ENCODE assay signal across 15 mouse cellular contexts in the genomic region with DNA sequence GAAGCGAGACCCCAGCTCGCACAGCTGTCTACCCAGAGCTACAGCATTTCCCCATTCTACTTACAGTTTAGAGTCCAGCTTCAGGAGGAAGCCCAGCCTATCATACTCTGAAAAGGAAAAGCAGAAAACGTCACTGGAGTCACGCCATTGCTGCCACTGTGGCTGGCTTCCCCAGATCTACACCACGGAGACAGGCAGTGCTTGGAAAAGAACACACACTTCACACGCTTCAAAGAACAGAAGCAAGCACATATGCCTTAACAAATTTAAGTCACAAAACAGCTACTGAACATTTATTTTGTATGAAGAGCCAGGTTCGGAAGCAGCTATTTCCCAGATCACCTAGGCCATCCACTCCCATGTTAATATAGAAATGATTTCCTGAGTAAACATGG.
DNase-seq lines count a peak whose midpoint lies in the region; ATAC-seq and TF ChIP-seq lines count a peak whose summit lies in the region.
"Had no signal": no experiment of that assay in that cellular context is flagged by ENCODE, and none has a peak within 500 bp of the region (broad histone marks: within the 10 kb centered on the region; RNA-seq: fewer than 3 reads in every experiment).

No protein-coding gene starts in this region.

- no peak overlapping the region for H3K9ac ChIP-seq in heart, postnatal 0 days (replicated peaks; ENCODE audit: low read depth, low read length)
- H3K9ac ChIP-seq in kidney, postnatal 0 days (ENCODE audit: low read depth, low read length) = no peak overlapping the region
- H3K9ac ChIP-seq in lung, embryonic 15.5 days = no peak overlapping the region
- H3K9ac ChIP-seq: embryonic facial prominence, embryonic 12.5 days; forebrain, embryonic 12.5 days; heart, embryonic 15.5 days; hindbrain, embryonic 12.5 days had no signal

- no peaks in the 10 kb centered on the region for H3K9me3 ChIP-seq in heart, postnatal 0 days (replicated peaks; ENCODE audit: control insufficient read depth, low read length)
- no peaks in the 10 kb centered on the region for H3K9me3 ChIP-seq in kidney, postnatal 0 days (replicated peaks; ENCODE audit: low read length)
- H3K9me3 ChIP-seq in lung, embryonic 15.5 days = no peaks in the 10 kb centered on the region
- H3K9me3 ChIP-seq: embryonic facial prominence, embryonic 12.5 days; forebrain, embryonic 12.5 days; heart, embryonic 15.5 days; hindbrain, embryonic 12.5 days had no signal

- intact Hi-C loops in heart, postnatal 10 days (cut with DNase I) = loop anchor here (2.0 to 5.0 kb wide), 2 partner anchors 31 to 104 kb away; a partner anchor contains a TSS

- DNase-seq in heart, postnatal 0 days (ENCODE audit: low spot score) = no peak
- no peak for DNase-seq in heart, postnatal 10 days
- DNase-seq in kidney, postnatal 0 days (ENCODE audit: low spot score) = no peak
- no peak for DNase-seq in kidney, postnatal 14 days
- no peak for DNase-seq in lung, postnatal 10 days
- no peak for DNase-seq in adrenal gland, adult (ENCODE audit: inconsistent age in 2 of 2, low spot score in 1 of 2)
- DNase-seq: cerebellum, adult 11-12 months; gastrocnemius, postnatal 14 days had no signal

- H3K36me3 ChIP-seq in heart, postnatal 0 days (replicated peaks; ENCODE audit: control insufficient read depth, insufficient read depth, low read length) = no peaks in the 10 kb centered on the region
- no peaks in the 10 kb centered on the region for H3K36me3 ChIP-seq in kidney, postnatal 0 days (ENCODE audit: insufficient read depth, low read length)
- H3K36me3 ChIP-seq in lung, embryonic 15.5 days = no peaks in the 10 kb centered on the region
- H3K36me3 ChIP-seq: embryonic facial prominence, embryonic 12.5 days; forebrain, embryonic 12.5 days; heart, embryonic 15.5 days; hindbrain, embryonic 12.5 days had no signal

- TF ChIP-seq CTCF in heart, postnatal 0 days (IDR thresholded peaks at IDR 0.05; ENCODE audit: low read depth) = no peak
- TF ChIP-seq CTCF in kidney, postnatal 0 days (IDR thresholded peaks at IDR 0.05; ENCODE audit: low read depth) = no peak

- H3K27me3 ChIP-seq in heart, postnatal 0 days (ENCODE audit: control insufficient read depth, insufficient read depth, low read length) = no peaks in the 10 kb centered on the region
- H3K27me3 ChIP-seq in kidney, postnatal 0 days (ENCODE audit: insufficient read depth, low read length) = no peaks in the 10 kb centered on the region
- H3K27me3 ChIP-seq in lung, embryonic 15.5 days = no peaks in the 10 kb centered on the region
- H3K27me3 ChIP-seq: embryonic facial prominence, embryonic 12.5 days; forebrain, embryonic 12.5 days; heart, embryonic 15.5 days; hindbrain, embryonic 12.5 days had no signal

- no peak overlapping the region for H3K4me2 ChIP-seq in heart, postnatal 0 days (ENCODE audit: low read depth, low read length)
- H3K4me2 ChIP-seq in kidney, postnatal 0 days (ENCODE audit: low read length) = no peak overlapping the region
- H3K4me2 ChIP-seq in lung, embryonic 15.5 days = no peak overlapping the region
- H3K4me2 ChIP-seq: embryonic facial prominence, embryonic 12.5 days; forebrain, embryonic 12.5 days; heart, embryonic 11.5 days; heart, embryonic 15.5 days; hindbrain, embryonic 12.5 days had no signal

- no peak for TF ChIP-seq EP300 in heart, postnatal 0 days (IDR thresholded peaks at IDR 0.05; ENCODE audit: low read depth)

- peaks cover 21% of the 10 kb centered on the region for H3K4me1 ChIP-seq in heart, postnatal 0 days (ENCODE audit: control insufficient read depth, insufficient read depth)
- H3K4me1 ChIP-seq in kidney, postnatal 0 days (replicated peaks; ENCODE audit: insufficient read depth, low read length) = peaks cover 14% of the 10 kb centered on the region
- peaks cover 39% of the 10 kb centered on the region for H3K4me1 ChIP-seq in lung, embryonic 15.5 days
- H3K4me1 ChIP-seq: embryonic facial prominence, embryonic 12.5 days had no signal

- WGBS in heart, postnatal 0 days = 86% methylated on average over 7 of the region's 7 CpGs
- WGBS in kidney, postnatal 0 days = 85% methylated on average over 7 of the region's 7 CpGs
- WGBS in lung, embryonic 15.5 days = 79% methylated on average over 7 of the region's 7 CpGs

- ATAC-seq in heart, postnatal 0 days (ENCODE audit: insufficient read depth, low read depth) = no peak
- no peak for ATAC-seq in kidney, postnatal 0 days (replicated peaks; ENCODE audit: low FRiP score, low read depth)
- ATAC-seq in lung, embryonic 15.5 days (ENCODE audit: borderline replicate concordance, extremely low read depth, low FRiP score, low TSS enrichment) = no peak

- 0 out of 2 replicates have a peak overlapping the region, but pooled peaks have one; percentile 51 for H3K27ac ChIP-seq in heart, postnatal 0 days (ENCODE audit: low read depth)
- H3K27ac ChIP-seq in kidney, postnatal 0 days = peak overlapping the region; percentile 25; the same call in 1 of the 2 replicates
- H3K27ac ChIP-seq in lung, embryonic 15.5 days = peak overlapping the region; percentile 66
- H3K27ac ChIP-seq: embryonic facial prominence, embryonic 12.5 days; forebrain, embryonic 12.5 days; heart, adult 2 months; heart, embryonic 15.5 days; hindbrain, embryonic 12.5 days had no signal

- no peak overlapping the region for H3K4me3 ChIP-seq in heart, postnatal 0 days (ENCODE audit: low read depth, low read length)
- no peak overlapping the region for H3K4me3 ChIP-seq in kidney, postnatal 0 days (replicated peaks; ENCODE audit: low read depth, low read length)
- H3K4me3 ChIP-seq in lung, embryonic 15.5 days = no peak overlapping the region
- H3K4me3 ChIP-seq: embryonic facial prominence, embryonic 12.5 days; forebrain, embryonic 12.5 days; heart, adult 2 months; heart, embryonic 15.5 days; hindbrain, embryonic 12.5 days had no signal
